Mouse (Mus musculus) midbrain, embryonic 11.5 days (tissue): ENCODE data around the gene Slc25a25. TPM values are rescaled to one million over a fixed set of nuclear protein-coding genes. Genes with fewer than 3 reads are reported as not detected.

Experiments
- polyA plus RNA-seq: library from polyadenylated mRNA; unstranded; fragments of >200 nt; fragmentation: Nextera tagmentation; extraction: Ambion mirVana; gene quantifications from 2 replicates; pipeline ENCODE4 v1.2.1, GENCODE M21; 2014

Slc25a25 gene
- polyA plus RNA-seq, 1 experiment from 2014 or later = 20.4 TPM

Other genes with a start within 250 kb of the Slc25a25 start
- gene Pomt1, start 214.9 kb downstream of the Slc25a25 start, polyA plus RNA-seq = 16.4 and 22.0 TPM in 2 replicates
- gene Uck1, start 191.3 kb downstream of the Slc25a25 start, polyA plus RNA-seq = 70.9 and 73.2 TPM in 2 replicates
- gene Golga2, start 164.1 kb downstream of the Slc25a25 start, polyA plus RNA-seq = 14.6 and 16.7 TPM in 2 replicates
- 382 and 417 TPM in 2 replicates for gene Swi5, start 163.4 kb downstream of the Slc25a25 start, polyA plus RNA-seq
- 43.1 and 46.9 TPM in 2 replicates for gene Ciz1, start 99.1 kb downstream of the Slc25a25 start, polyA plus RNA-seq
- 12.9 and 13.8 TPM in 2 replicates for gene Dnm1, start 98.1 kb downstream of the Slc25a25 start, polyA plus RNA-seq
- 46.4 and 49.4 TPM in 2 replicates for gene 1110008P14Rik, start 69.5 kb downstream of the Slc25a25 start, polyA plus RNA-seq
- gene Lcn2, start 63.2 kb downstream of the Slc25a25 start, polyA plus RNA-seq = 0.30 TPM in 1 of 2 replicates, not detected in the other
- gene Ptges2, start 55.5 kb downstream of the Slc25a25 start, polyA plus RNA-seq = 24.7 and 25.4 TPM in 2 replicates
- 6.3 and 6.4 TPM in 2 replicates for gene Naif1, start 988 bp downstream of the Slc25a25 start, polyA plus RNA-seq
- 6.3 and 6.8 TPM in 2 replicates for gene Fam102a, start 83.9 kb upstream of the Slc25a25 start, polyA plus RNA-seq
- gene Dpm2, start 119.4 kb upstream of the Slc25a25 start, polyA plus RNA-seq = 103 and 110 TPM in 2 replicates
- 2.0 and 2.1 TPM in 2 replicates for gene Pip5kl1, start 123.4 kb upstream of the Slc25a25 start, polyA plus RNA-seq
- gene 9430097D07Rik, start 124.2 kb upstream of the Slc25a25 start, polyA plus RNA-seq = 0.25 and 0.49 TPM in 2 replicates
- gene St6galnac4, start 135.7 kb upstream of the Slc25a25 start, polyA plus RNA-seq = 13.2 and 13.6 TPM in 2 replicates
- 3.4 and 4.5 TPM in 2 replicates for gene St6galnac6, start 148.3 kb upstream of the Slc25a25 start, polyA plus RNA-seq
- gene Ak1, start 170.3 kb upstream of the Slc25a25 start, polyA plus RNA-seq = 18.3 and 22.0 TPM in 2 replicates
- gene Eng, start 195.2 kb upstream of the Slc25a25 start, polyA plus RNA-seq = 20.5 and 22.7 TPM in 2 replicates